Mouse (Mus musculus) midbrain, embryonic 13.5 days (tissue): ENCODE measurements around the gene Gnl1. TPM values are rescaled to one million over a fixed set of nuclear protein-coding genes. Genes with fewer than 3 reads are reported as not detected.
"Not testable (repeated sequence)": the region's sequence is repeated elsewhere in the genome, so short reads cannot be mapped to it uniquely, and the experiment has no call there.

Experiments
- ATAC-seq: fragments of 200-750 bp; cut with Nextera tagmentation; 2 replicates; pipeline ENCODE4 v1.8.0; 2017; ENCODE audit warnings: mild to moderate bottlenecking, moderate TSS enrichment, moderate library complexity
- H3K27ac ChIP-seq: fragments of 300-500 bp; sonication (generic); 2 replicates; pipeline ENCODE4 v1.5.1; 2015; ENCODE audit warnings: inconsistent platforms, mild to moderate bottlenecking, moderate library complexity
- H3K27me3 ChIP-seq: fragments of 300-500 bp; sonication (generic); 2 replicates; pipeline ENCODE4 v1.6.1; 2015; ENCODE audit warnings: mild to moderate bottlenecking, inconsistent platforms
- H3K36me3 ChIP-seq: fragments of 300-500 bp; sonication (generic); 2 replicates; pipeline ENCODE4 v1.6.1; 2015; ENCODE audit warnings: mild to moderate bottlenecking, inconsistent platforms
- H3K4me1 ChIP-seq: fragments of 300-500 bp; sonication (generic); replicated peaks from 2 replicates; pipeline ENCODE4 v1.6.1; 2015; ENCODE audit warnings: inconsistent platforms
- H3K4me2 ChIP-seq: fragments of 300-500 bp; sonication (generic); replicated peaks from 2 replicates; pipeline ENCODE4 v1.6.1; 2015; ENCODE audit warnings: moderate library complexity, mild to moderate bottlenecking, inconsistent platforms
- H3K4me3 ChIP-seq: fragments of 300-500 bp; sonication (generic); replicated peaks from 2 replicates; pipeline ENCODE4 v1.5.1; 2015; ENCODE audit warnings: mild to moderate bottlenecking, inconsistent platforms
- H3K9ac ChIP-seq: fragments of 300-500 bp; sonication (generic); replicated peaks from 2 replicates; pipeline ENCODE4 v1.6.1; 2015; ENCODE audit warnings: mild to moderate bottlenecking, inconsistent platforms
- H3K9me3 ChIP-seq: fragments of 300-500 bp; sonication (generic); 2 replicates; pipeline ENCODE4 v1.6.1; 2016; ENCODE audit warnings: mild to moderate bottlenecking, inconsistent platforms
- WGBS: fragments of 180-500 bp; shearing (Covaris S2); methylation state at CpG from one replicate; pipeline ENCODE4 v1.1.7; 2015; 5-methylcytosine and 5-hydroxymethylcytosine counted together
- microRNA counts: library from miRNA; unstranded; fragments of <30 nt; microRNA quantifications from one replicate; lab custom pipeline; 2016
- microRNA-seq: library from miRNA; unstranded; fragments of <30 nt; microRNA quantifications from one replicate; pipeline ENCODE4, GENCODE M21; 2016
- polyA plus RNA-seq: library from polyadenylated mRNA; unstranded; fragments of >200 nt; fragmentation: Nextera tagmentation; extraction: Ambion mirVana; gene quantifications from 2 replicates; pipeline ENCODE4 v1.2.1, GENCODE M21; 2015

The Gnl1 gene
- polyA plus RNA-seq, 1 experiment from 2014 or later: 50.3 TPM

DNA sequence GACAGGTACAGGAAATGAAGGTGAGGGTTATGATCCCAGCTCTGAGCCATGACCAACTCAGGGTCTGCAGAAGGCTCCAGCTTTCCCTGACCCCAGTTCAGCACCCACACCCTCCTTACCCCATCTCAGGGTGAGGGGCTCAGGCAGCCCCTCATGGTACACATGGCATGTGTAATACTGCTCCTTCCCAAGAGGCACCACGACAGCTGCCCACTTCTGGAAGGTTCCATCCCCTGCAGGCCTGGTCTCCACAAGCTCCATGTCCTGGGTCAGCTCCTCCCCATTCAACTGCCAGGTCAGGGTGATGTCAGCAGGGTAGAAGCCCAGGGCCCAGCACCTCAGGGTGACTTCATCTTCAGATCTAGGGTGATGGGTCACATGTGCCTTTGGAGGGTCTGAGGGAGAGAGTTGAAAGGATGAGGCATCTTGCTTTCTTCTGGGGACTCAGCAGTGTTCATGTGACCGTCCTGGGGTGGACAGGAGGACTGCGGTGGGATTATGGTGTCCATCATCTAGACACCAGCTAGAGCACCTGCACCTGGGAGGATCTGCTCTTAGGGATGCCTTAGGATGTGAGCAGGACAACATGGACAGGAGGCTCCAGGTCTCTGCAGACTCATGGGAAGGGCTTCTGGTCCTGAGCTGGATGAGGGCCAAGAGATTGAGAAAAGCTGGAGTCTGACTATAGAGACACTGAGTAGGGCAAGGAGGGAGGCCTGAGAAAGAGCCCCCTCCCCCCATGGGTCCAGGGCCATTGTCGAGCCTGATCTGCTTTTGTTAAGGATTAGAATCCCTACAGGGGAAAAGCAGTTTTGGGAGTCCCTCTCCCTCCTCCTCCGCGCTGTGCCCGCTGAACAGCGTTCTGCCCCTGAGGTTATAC, 51.3 kb downstream of the Gnl1 start:
- ATAC-seq: peak; percentile 37
- WGBS: 42% methylated on average over 8 of the region's 8 CpGs
- H3K9me3 ChIP-seq, H3K27me3 ChIP-seq, H3K27ac ChIP-seq, H3K36me3 ChIP-seq: not testable (repeated sequence)
- peaks cover 12% of the 10 kb centered on the region for H3K4me1 ChIP-seq
- peak overlapping the region; percentile 82 for H3K4me2 ChIP-seq
- H3K4me3 ChIP-seq: peak overlapping the region; percentile 46
- peak overlapping the region; percentile 44; the same call in 1 of the 2 replicates for H3K9ac ChIP-seq

DNA sequence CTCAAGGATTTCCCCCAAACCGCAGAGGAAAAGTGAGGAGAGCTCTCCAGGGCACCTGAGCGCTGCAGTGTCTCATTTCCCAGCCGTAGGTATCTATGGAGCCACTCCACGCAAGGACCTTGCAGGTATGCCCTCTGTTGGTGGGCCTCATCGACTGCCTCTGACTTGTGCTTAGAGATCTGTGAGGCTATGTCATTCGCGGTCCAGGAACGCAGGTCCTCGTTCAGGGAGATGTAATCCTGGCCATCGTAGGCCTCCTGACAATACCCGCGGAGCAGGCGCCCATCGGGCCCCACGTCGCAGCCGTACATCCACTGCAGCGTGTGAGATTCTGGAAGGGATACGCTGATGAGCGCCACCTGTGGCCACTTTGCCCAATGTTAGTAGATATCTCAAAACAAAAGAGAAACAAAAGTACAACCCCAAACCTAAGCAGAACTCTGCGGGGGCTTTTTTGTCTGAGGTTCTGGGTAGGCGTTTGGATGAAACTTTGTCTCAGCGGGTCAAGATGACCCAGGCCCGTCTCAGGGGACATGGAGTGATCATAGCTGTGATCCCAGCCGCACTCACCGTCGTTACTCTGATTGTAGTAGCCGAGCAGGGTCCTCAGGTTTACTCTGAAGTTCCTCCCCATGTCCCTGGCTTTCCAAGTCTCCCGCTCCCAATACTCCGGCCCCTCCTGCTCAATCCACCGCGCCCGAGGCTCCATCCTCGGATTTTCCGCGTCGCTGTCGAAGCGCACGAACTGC, 52.1 kb downstream of the Gnl1 start:
- not testable (repeated sequence) for H3K27me3 ChIP-seq, H3K9me3 ChIP-seq, H3K36me3 ChIP-seq, H3K27ac ChIP-seq
- H3K4me2 ChIP-seq: peak overlapping the region; percentile 82
- WGBS: 3% methylated on average over 40 of the region's 40 CpGs
- H3K4me1 ChIP-seq: peaks cover 12% of the 10 kb centered on the region
- H3K4me3 ChIP-seq: peak overlapping the region; percentile 46
- ATAC-seq: peak; percentile 65
- peak overlapping the region; percentile 69 for H3K9ac ChIP-seq

DNA sequence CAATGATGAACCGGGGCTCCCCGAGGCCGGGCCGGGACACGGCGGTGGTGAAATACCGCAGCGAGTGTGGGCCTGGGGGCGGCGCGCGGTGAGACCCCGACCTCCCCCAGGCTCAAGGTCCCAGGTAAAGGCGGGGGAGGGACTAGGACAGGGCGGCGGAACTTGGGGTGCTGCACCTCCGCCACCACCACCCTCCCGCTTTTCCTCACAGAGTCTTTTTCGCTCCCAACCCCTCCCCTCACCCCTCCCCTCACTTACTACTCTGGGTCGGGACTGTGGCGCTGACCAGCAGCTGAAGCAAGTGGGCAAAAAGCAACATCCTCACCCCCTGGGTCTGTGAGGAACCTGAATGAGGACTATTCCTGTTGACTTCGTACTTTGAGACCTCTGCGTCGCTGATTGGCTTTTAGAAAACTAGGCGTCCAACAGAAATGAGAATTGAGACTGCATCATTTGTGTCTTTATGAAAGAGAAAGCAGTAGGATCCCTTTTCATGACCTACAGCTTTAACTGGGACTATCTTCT, 52.8 kb downstream of the Gnl1 start, which contains the start of gene H2-T23:
H2-T23 (minus strand) TSS at position 505 of the 525 bp plus-strand sequence.
- not testable (repeated sequence) for H3K36me3 ChIP-seq, H3K27me3 ChIP-seq, H3K9me3 ChIP-seq, H3K27ac ChIP-seq
- Histone ChIP-seq H3K4me2 (peak within 1 kb of the TSS; percentile 82), H3K4me3 (peak within 1 kb of the TSS; percentile 46), H3K9ac (peak within 1 kb of the TSS; percentile 69), H3K4me1 (peaks cover 12% of the 10 kb centered on the region)
- peak; percentile 38; the same call in 1 of the 2 replicates for ATAC-seq
- WGBS: 0% methylated on average over 25 of the region's 25 CpGs

DNA sequence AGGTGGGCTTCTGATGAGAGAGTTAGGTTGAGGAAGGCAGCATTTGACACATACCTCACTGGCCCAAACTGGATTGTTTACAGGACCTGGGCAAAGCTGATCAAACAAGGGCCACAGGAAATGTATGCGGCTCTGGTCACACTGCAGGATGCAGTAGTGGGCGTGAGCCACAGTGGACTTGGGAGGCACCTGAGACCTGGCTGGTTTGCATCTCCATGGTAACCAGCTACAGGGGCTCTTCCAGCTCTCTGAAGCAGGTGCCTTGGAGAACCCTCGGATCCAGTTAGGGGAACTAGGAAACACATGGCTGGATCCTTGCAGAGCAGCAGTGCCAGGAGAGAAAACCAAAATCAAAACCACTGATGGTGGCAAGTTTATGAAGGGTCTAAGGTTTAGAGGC, 54.9 kb downstream of the Gnl1 start:
- not testable (repeated sequence) for H3K27ac ChIP-seq, H3K4me2 ChIP-seq, H3K27me3 ChIP-seq, H3K9ac ChIP-seq, H3K9me3 ChIP-seq, H3K36me3 ChIP-seq, ATAC-seq, H3K4me3 ChIP-seq
- H3K4me1 ChIP-seq: peaks cover 12% of the 10 kb centered on the region
- 60% methylated on average over 3 of the region's 3 CpGs for WGBS

DNA sequence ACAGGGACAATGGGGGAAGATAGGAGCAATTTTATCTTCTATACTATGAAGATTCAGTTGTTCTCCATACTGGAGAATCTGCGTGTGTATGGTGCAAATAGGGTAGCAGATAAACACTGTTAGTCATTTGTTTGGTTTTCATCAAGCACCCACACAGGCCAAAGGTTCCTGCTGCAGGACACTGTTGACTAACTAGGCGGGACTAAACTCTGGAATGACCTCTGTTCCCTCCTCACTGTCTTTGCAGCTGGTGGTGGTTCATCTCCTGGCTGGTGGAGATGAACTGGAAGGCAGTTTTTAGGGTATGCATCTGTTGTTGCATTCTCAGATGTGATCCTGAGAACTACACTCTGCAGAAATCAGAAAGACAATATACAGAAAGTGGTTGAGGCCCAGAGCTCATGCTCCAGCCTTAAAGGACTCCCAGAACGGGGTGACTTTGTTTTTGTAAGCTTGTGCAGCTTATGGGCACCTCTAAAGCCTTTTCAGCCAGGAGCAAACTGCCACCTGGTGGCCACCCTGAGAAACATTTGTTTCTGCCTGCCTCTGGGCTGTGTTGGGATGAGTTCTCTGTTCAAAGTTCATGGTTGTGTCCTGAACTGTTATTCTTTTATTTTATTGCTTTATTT, 55.5 kb downstream of the Gnl1 start:
- not testable (repeated sequence) for H3K9me3 ChIP-seq, H3K36me3 ChIP-seq, H3K9ac ChIP-seq, H3K4me2 ChIP-seq, ATAC-seq, H3K27ac ChIP-seq, H3K4me3 ChIP-seq, H3K27me3 ChIP-seq
- WGBS: 41% methylated on average over 3 of the region's 3 CpGs
- H3K4me1 ChIP-seq: peaks cover 12% of the 10 kb centered on the region

DNA sequence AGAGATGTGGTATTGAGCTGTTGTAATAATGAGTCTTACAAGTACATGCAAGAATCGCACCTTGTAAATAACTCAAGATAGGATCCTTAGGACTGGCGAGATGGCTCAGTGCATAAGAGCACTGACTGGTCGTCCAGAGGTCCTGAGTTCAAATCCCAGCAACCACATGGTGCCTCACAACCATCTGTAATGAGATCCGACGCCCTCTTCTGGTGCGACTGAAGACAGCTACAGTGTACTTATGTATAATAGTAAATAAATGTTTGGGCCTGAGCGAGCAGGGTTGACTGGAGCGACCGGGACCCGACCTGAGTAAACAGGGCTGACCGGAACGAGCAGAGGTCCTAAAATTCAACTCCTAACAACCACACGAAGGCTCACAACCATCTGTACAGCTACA, 56.5 kb downstream of the Gnl1 start:
- H3K27me3 ChIP-seq, H3K9me3 ChIP-seq, H3K27ac ChIP-seq, ATAC-seq, H3K36me3 ChIP-seq, H3K9ac ChIP-seq, H3K4me2 ChIP-seq, H3K4me3 ChIP-seq: not testable (repeated sequence)
- H3K4me1 ChIP-seq: peaks cover 12% of the 10 kb centered on the region
- WGBS: 89% methylated on average over 13 of the region's 13 CpGs

MicroRNAs within 50 kb of the gene (microRNA counts, 519-probe panel; counts per million panel counts)
- 110 counts per million, percentile 56 among the panel's probes with 10 or more counts for microRNA mmu-miR-877 (lab: Ali Mortazavi, UCI)

Small RNAs within 50 kb of the gene (microRNA-seq; reads per million reads assigned to microRNA genes)
- 136 reads per million, percentile 56 among the genes with 10 or more reads in this experiment for gene Mir877

Other genes starting within 250 kb of the Gnl1 start
- 6.7 and 7.1 TPM in 2 replicates for gene Ier3, start 158.2 kb upstream of the Gnl1 start, polyA plus RNA-seq
- gene Flot1, start 156.6 kb upstream of the Gnl1 start, polyA plus RNA-seq: 59.6 and 67.4 TPM in 2 replicates
- 1,832 and 1,895 TPM in 2 replicates for gene Tubb5, start 141.5 kb upstream of the Gnl1 start, polyA plus RNA-seq
- 10.3 and 12.7 TPM in 2 replicates for gene Mdc1, start 138.3 kb upstream of the Gnl1 start, polyA plus RNA-seq
- gene Nrm, start 118.5 kb upstream of the Gnl1 start, polyA plus RNA-seq: 28.9 and 33.2 TPM in 2 replicates
- 23.8 and 27.4 TPM in 2 replicates for gene Ppp1r18, start 114.3 kb upstream of the Gnl1 start, polyA plus RNA-seq
- gene Dhx16, start 100.0 kb upstream of the Gnl1 start, polyA plus RNA-seq: 34.3 and 37.3 TPM in 2 replicates
- gene 2310061I04Rik, start 82.4 kb upstream of the Gnl1 start, polyA plus RNA-seq: 34.7 and 36.8 TPM in 2 replicates
- gene Atat1, start 69.8 kb upstream of the Gnl1 start, polyA plus RNA-seq: 458 and 466 TPM in 2 replicates
- 49.9 and 54.6 TPM in 2 replicates for gene Mrps18b, start 63.5 kb upstream of the Gnl1 start, polyA plus RNA-seq
- 51.3 and 54.6 TPM in 2 replicates for gene Ppp1r10, start 63.4 kb upstream of the Gnl1 start, polyA plus RNA-seq
- 107 and 112 TPM in 2 replicates for gene Abcf1, start 10.1 kb upstream of the Gnl1 start, polyA plus RNA-seq
- 69.0 and 74.6 TPM in 2 replicates for gene Prr3, start 385 bp downstream of the Gnl1 start, polyA plus RNA-seq
- 7.8 and 8.1 TPM in 2 replicates for gene H2-T24, start 40.7 kb downstream of the Gnl1 start, polyA plus RNA-seq
- gene H2-T23, start 53.0 kb downstream of the Gnl1 start, polyA plus RNA-seq: 4.3 and 5.2 TPM in 2 replicates
- 4.4 and 4.8 TPM in 2 replicates for gene H2-T22, start 62.9 kb downstream of the Gnl1 start, polyA plus RNA-seq
- gene Gm6034, start 63.1 kb downstream of the Gnl1 start, polyA plus RNA-seq: not detected in 2 replicates
- not detected in 2 replicates for gene Gm11127, start 78.5 kb downstream of the Gnl1 start, polyA plus RNA-seq
- not detected in 2 replicates for gene Gm19684, start 141.8 kb downstream of the Gnl1 start, polyA plus RNA-seq
- gene Gm7030, start 149.6 kb downstream of the Gnl1 start, polyA plus RNA-seq: not detected in 2 replicates
- gene Gm8909, start 188.7 kb downstream of the Gnl1 start, polyA plus RNA-seq: not detected in 2 replicates
- gene H2-T3, start 210.4 kb downstream of the Gnl1 start, polyA plus RNA-seq: not detected in 2 replicates